Mouse (Mus musculus) heart, adult 11 months (tissue): ENCODE results near the gene Dusp7.

Source experiments
- DNase-seq: peaks from one replicate; pipeline ENCODE4 v3.0.0; 2022

The Dusp7 gene

DNA sequence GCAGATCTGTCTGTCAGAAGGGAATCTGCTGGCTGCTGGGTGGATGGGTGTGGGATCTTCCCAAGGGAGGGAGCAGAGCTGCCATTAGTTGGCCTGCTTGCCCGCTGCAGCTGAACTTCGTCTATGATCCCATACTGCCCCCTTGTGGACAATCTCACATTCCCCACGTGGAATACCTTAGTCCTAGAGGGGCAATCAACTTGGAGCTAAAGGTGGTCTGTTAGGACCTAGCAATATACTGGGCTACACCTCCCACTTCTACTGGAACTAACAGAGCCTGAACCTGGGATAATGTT lies 53.4 kb downstream of the Dusp7 start:
- peak; percentile 98 for DNase-seq
